In the genomic region with DNA sequence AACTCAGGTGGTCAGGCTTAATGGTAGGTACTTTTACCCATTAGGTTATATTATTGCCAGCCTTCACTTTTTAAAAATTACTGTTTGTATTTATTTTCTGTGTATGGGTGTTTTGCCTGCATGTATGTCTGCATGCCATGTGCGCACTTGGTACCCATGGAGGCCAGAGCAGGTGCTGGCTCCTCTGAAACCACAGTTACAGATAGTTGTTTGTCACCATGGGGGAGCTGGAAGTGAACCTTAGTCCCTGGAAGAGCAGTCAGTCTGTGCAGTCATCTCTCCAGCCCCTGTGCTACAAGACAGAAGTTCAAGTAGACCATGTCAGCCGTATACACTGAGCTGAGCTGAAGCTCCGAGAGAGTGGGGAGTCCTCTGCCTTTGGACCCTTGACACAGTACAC, we compare ENCODE assay signal across 17 mouse cellular contexts.
"Had no signal": no experiment of that assay in that cellular context is flagged by ENCODE, and none has a peak within 500 bp of the region (broad histone marks: within the 10 kb centered on the region; RNA-seq: fewer than 3 reads in every experiment).

No protein-coding gene starts in this region.

- H3K4me1 ChIP-seq: limb, embryonic 10.5 days; limb, embryonic 13.5 days; midbrain, embryonic 12.5 days; midbrain, embryonic 15.5 days had no signal

- H3K9me3 ChIP-seq: limb, embryonic 10.5 days; limb, embryonic 13.5 days; midbrain, embryonic 12.5 days; midbrain, embryonic 15.5 days had no signal

- H3K4me3 ChIP-seq: layer of hippocampus, adult 2 months; limb, embryonic 10.5 days; limb, embryonic 13.5 days; midbrain, embryonic 12.5 days; midbrain, embryonic 15.5 days; myocyte had no signal

- DNase-seq: kidney, adult 2 months; kidney, postnatal 25 days; layer of hippocampus, adult 9-11 months; lung, embryonic 14.5 days; thymus, adult 2 months; thymus, postnatal 14 days; thymus, postnatal 4 days had no signal

- ATAC-seq: intestine, postnatal 0 days; lung, postnatal 0 days; midbrain, embryonic 15.5 days had no signal

- H3K4me2 ChIP-seq: limb, embryonic 13.5 days; lung, embryonic 14.5 days; midbrain, embryonic 12.5 days; midbrain, embryonic 15.5 days had no signal

- H3K36me3 ChIP-seq: limb, embryonic 10.5 days; limb, embryonic 13.5 days; midbrain, embryonic 12.5 days; midbrain, embryonic 15.5 days had no signal

- H3K9ac ChIP-seq: limb, embryonic 13.5 days; lung, embryonic 14.5 days; midbrain, embryonic 12.5 days; midbrain, embryonic 15.5 days had no signal

- H3K27me3 ChIP-seq: midbrain, embryonic 15.5 days had no signal

- H3K27ac ChIP-seq: kidney, postnatal 0 days; layer of hippocampus, adult 2 months; limb, embryonic 10.5 days; limb, embryonic 13.5 days; macrophage; midbrain, embryonic 12.5 days; midbrain, embryonic 15.5 days had no signal
